Mouse (Mus musculus): ENCODE data around the gene Cd69.

GRCm38 (mm10) chr6:129254314-129254713 is 20.9 kb downstream of the Cd69 start:
- TF ChIP-seq TAL1 (IDR thresholded peaks at IDR 0.05; ENCODE audit: low read length) (no peak), GATA1 (IDR thresholded peaks at IDR 0.05; ENCODE audit: low read length) (no peak)
